Mouse (Mus musculus) myocyte (in vitro differentiated cells): ENCODE measurements at regions not wholly inside any gene's neighbourhood (a gene's known extent, or its start where the extent isn't known, plus 50 kb on each side); places are given as distances from the start of the nearest gene placed in this dataset.

Experiments
- H3K27me3 ChIP-seq: one replicate; pipeline ENCODE4 v1.6.1; 2011; ENCODE audit not compliant: control insufficient read depth, insufficient read depth, insufficient read length
- H3K36me3 ChIP-seq: one replicate; pipeline ENCODE4 v1.6.1; 2011; ENCODE audit not compliant: control insufficient read depth, insufficient read depth
- H3K4me2 ChIP-seq: one replicate; pipeline ENCODE4 v1.6.1; 2011; ENCODE audit warnings: low read depth, control low read depth
- H3K4me3 ChIP-seq: one replicate; pipeline ENCODE4 v1.5.1; 2011; ENCODE audit warnings: mild to moderate bottlenecking, control low read depth, moderate library complexity
- H3K79me2 ChIP-seq: one replicate; pipeline ENCODE4 v1.6.1; 2011; ENCODE audit not compliant: control insufficient read depth, insufficient read depth
- H3ac ChIP-seq: one replicate; pipeline ENCODE4 v1.6.1; 2011; ENCODE audit not compliant: control insufficient read depth, insufficient read length
- CEBPB ChIP-seq: IDR thresholded peaks from 2 replicates; pipeline ENCODE4 v1.6.1; 2011; ENCODE audit warnings: mild to moderate bottlenecking, moderate library complexity; ENCODE audit not compliant: poor library complexity, insufficient read depth, severe bottlenecking
- E2F4 ChIP-seq: IDR thresholded peaks from one replicate; pipeline ENCODE4 v1.6.1; 2011; ENCODE audit warnings: mild to moderate bottlenecking, control low read depth, moderate library complexity; ENCODE audit not compliant: insufficient read depth
- MAX ChIP-seq: IDR thresholded peaks from one replicate; pipeline ENCODE4 v1.6.1; 2011; ENCODE audit warnings: low read depth, mild to moderate bottlenecking, control low read depth
- MYOD1 ChIP-seq, 3 experiments: IDR thresholded peaks; one replicate each; pipeline ENCODE4 v1.6.1; 2011; ENCODE audit warnings: control low read depth in 2 of 3, low read depth in 2 of 3, mild to moderate bottlenecking in 2 of 3, moderate library complexity in 1 of 3; ENCODE audit not compliant: insufficient read length in 2 of 3, control insufficient read depth in 1 of 3
- MYOG ChIP-seq, 3 experiments: IDR thresholded peaks; one replicate each; pipeline ENCODE4 v1.6.1; 2011; ENCODE audit warnings: control low read depth in 2 of 3, low read depth in 2 of 3, mild to moderate bottlenecking in 2 of 3; ENCODE audit not compliant: insufficient read length in 2 of 3, control insufficient read depth in 1 of 3, insufficient read depth in 1 of 3
- POLR2A ChIP-seq: IDR thresholded peaks from one replicate; pipeline ENCODE4 v1.6.1; 2011; ENCODE audit warnings: low read depth, mild to moderate bottlenecking, control low read depth, moderate library complexity; ENCODE audit not compliant: insufficient read length
- POLR2AphosphoS2 ChIP-seq: IDR thresholded peaks from one replicate; pipeline ENCODE4 v1.6.1; 2011; ENCODE audit warnings: low read depth, control low read depth; ENCODE audit not compliant: insufficient read length
- REST ChIP-seq: IDR thresholded peaks from one replicate; pipeline ENCODE4 v1.6.1; 2011; ENCODE audit warnings: mild to moderate bottlenecking, control low read depth, moderate library complexity; ENCODE audit not compliant: insufficient read depth, insufficient read length
- SRF ChIP-seq: IDR thresholded peaks from one replicate; pipeline ENCODE4 v1.6.1; 2011; ENCODE audit warnings: low read depth; ENCODE audit not compliant: control insufficient read depth, insufficient read length
- TCF12 ChIP-seq: IDR thresholded peaks from one replicate; pipeline ENCODE4 v1.6.1; 2011; ENCODE audit warnings: mild to moderate bottlenecking, control low read depth; ENCODE audit not compliant: poor library complexity, insufficient read depth, severe bottlenecking
- TCF3 ChIP-seq: IDR thresholded peaks from one replicate; pipeline ENCODE4 v1.6.1; 2011; ENCODE audit warnings: low read depth, control low read depth; ENCODE audit not compliant: insufficient read length
- USF1 ChIP-seq: IDR thresholded peaks from one replicate; pipeline ENCODE4 v1.6.1; 2011; ENCODE audit warnings: low read depth, mild to moderate bottlenecking, control low read depth, moderate library complexity

GRCm38 (mm10) chr8:10775202-10776010 lies 232.9 kb downstream of the Irs2 start:
- no peaks in the 10 kb centered on the region for H3K27me3 ChIP-seq
- H3K4me2 ChIP-seq = no peak overlapping the region
- no peak overlapping the region for H3ac ChIP-seq
- H3K36me3 ChIP-seq = no peaks in the 10 kb centered on the region
- TF ChIP-seq TCF12 (no peak), E2F4 (no peak), POLR2A (no peak), REST (no peak), POLR2AphosphoS2 (no peak), CEBPB (no peak), MAX (no peak), TCF3 (no peak), SRF (no peak)
- H3K4me3 ChIP-seq = no peak overlapping the region
- H3K79me2 ChIP-seq = no peaks in the 10 kb centered on the region

GRCm38 (mm10) chr8:10774778-10775177 lies 233.5 kb downstream of the Irs2 start:
- no peak overlapping the region for H3ac ChIP-seq
- no peaks in the 10 kb centered on the region for H3K27me3 ChIP-seq
- H3K79me2 ChIP-seq = no peaks in the 10 kb centered on the region
- H3K4me3 ChIP-seq = no peak overlapping the region
- TF ChIP-seq REST (no peak), MYOG (IDR thresholded peaks at IDR 0.05; ENCODE audit: control insufficient read depth in 1 of 3, insufficient read depth in 1 of 3, insufficient read length in 2 of 3, low read depth in 2 of 3) (no peak), POLR2A (no peak), TCF12 (no peak), POLR2AphosphoS2 (no peak), MAX (no peak), SRF (no peak)
- H3K36me3 ChIP-seq = no peaks in the 10 kb centered on the region
- H3K4me2 ChIP-seq = no peak overlapping the region

GRCm38 (mm10) chr8:10768181-10768580 lies 240.1 kb downstream of the Irs2 start:
- Histone ChIP-seq H3ac (no peak overlapping the region), H3K4me2 (no peak overlapping the region), H3K36me3 (no peaks in the 10 kb centered on the region), H3K79me2 (no peaks in the 10 kb centered on the region), H3K4me3 (no peak overlapping the region), H3K27me3 (peaks cover 8% of the 10 kb centered on the region)
- TF ChIP-seq TCF12 (no peak), E2F4 (no peak), MYOG (IDR thresholded peaks at IDR 0.05; ENCODE audit: control insufficient read depth in 1 of 3, insufficient read depth in 1 of 3, insufficient read length in 2 of 3, low read depth in 2 of 3) (no peak), TCF3 (no peak), MAX (no peak), POLR2AphosphoS2 (no peak), POLR2A (no peak), REST (no peak), MYOD1 (IDR thresholded peaks at IDR 0.05; ENCODE audit: control insufficient read depth in 1 of 3, insufficient read length in 2 of 3, low read depth in 2 of 3) (no peak), USF1 (no peak), SRF (no peak), CEBPB (no peak)

- Histone ChIP-seq H3K4me3 (no peak overlapping the region), H3ac (no peak overlapping the region), H3K4me2 (no peak overlapping the region), H3K79me2 (no peaks in the 10 kb centered on the region), H3K27me3 (peaks cover 8% of the 10 kb centered on the region), H3K36me3 (no peaks in the 10 kb centered on the region)
- TF ChIP-seq TCF3 (no peak), MYOD1 (IDR thresholded peaks at IDR 0.05; ENCODE audit: control insufficient read depth in 1 of 3, insufficient read length in 2 of 3, low read depth in 2 of 3) (no peak), MYOG (IDR thresholded peaks at IDR 0.05; ENCODE audit: control insufficient read depth in 1 of 3, insufficient read depth in 1 of 3, insufficient read length in 2 of 3, low read depth in 2 of 3) (no peak), MAX (no peak)
These were observed 244.4 kb downstream of the Irs2 start for GRCm38 (mm10) chr8:10763907-10764306.

GRCm38 (mm10) chr8:10761694-10762305 lies 246.5 kb downstream of the Irs2 start:
- Histone ChIP-seq H3K27me3 (peaks cover 15% of the 10 kb centered on the region), H3K4me3 (no peak overlapping the region), H3K4me2 (no peak overlapping the region), H3K79me2 (no peaks in the 10 kb centered on the region), H3ac (no peak overlapping the region), H3K36me3 (no peaks in the 10 kb centered on the region)
- TF ChIP-seq MAX (no peak), MYOG (IDR thresholded peaks at IDR 0.05; ENCODE audit: control insufficient read depth in 1 of 3, insufficient read depth in 1 of 3, insufficient read length in 2 of 3, low read depth in 2 of 3) (no peak), SRF (no peak), POLR2A (no peak), E2F4 (no peak), USF1 (no peak), CEBPB (no peak), POLR2AphosphoS2 (no peak), TCF12 (no peak), REST (no peak), TCF3 (no peak)
